Comparison of ENCODE assay signal across 12 mouse cellular contexts in the genomic region with DNA sequence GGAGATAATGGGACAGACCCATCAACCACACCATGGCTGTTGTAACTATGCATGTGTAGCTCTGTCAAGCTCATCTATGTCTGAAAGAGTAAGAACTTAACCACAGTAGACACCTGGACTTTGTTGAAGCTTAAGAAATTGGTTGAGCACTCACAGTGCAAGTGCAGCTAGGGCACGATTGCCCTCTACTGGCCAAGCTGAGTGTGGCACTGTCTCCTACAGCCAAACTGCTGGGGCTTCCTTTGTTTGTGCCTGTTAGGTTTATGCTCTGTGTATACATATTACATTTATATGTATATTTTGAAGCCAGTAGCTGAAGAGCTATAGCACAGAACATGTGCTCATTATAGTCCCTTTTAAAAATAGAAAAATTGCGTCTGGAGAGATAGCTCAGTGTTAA. TPM values are rescaled to one million over a fixed set of nuclear protein-coding genes. Genes with fewer than 3 reads are reported as not detected.
A peak's percentile ranks its signal among the peaks of the same experiment; 100 is the strongest.
DNase-seq lines count a peak whose midpoint lies in the region; ATAC-seq and TF ChIP-seq lines count a peak whose summit lies in the region.
"Not testable (repeated sequence)": the region's sequence is repeated elsewhere in the genome, so short reads cannot be mapped to it uniquely, and the experiment has no call there.
"Had no signal": no experiment of that assay in that cellular context is flagged by ENCODE, and none has a peak within 500 bp of the region (broad histone marks: within the 10 kb centered on the region; RNA-seq: fewer than 3 reads in every experiment).

No protein-coding gene starts in this region.

- peak; percentile 59; the same call in 1 of the 2 replicates for TF ChIP-seq CTCF in bone marrow macrophage, adult 2 months (IDR thresholded peaks at IDR 0.05; ENCODE audit: low read depth, low read length)

- H3K27ac ChIP-seq in bone marrow macrophage, adult 2 months (ENCODE audit: insufficient read depth, low read depth, low read length); embryonic facial prominence, embryonic 11.5 days (replicated peaks; ENCODE audit: low read depth, low read length); hindbrain, embryonic 10.5 days; limb, embryonic 14.5 days (replicated peaks; ENCODE audit: low read depth, low read length); neural tube, embryonic 11.5 days (ENCODE audit: low read depth, low read length): not testable (repeated sequence)

- H3K36me3 ChIP-seq in embryonic facial prominence, embryonic 11.5 days (replicated peaks; ENCODE audit: control insufficient read depth, insufficient read depth, low read depth, low read length); hindbrain, embryonic 10.5 days; limb, embryonic 14.5 days (ENCODE audit: control insufficient read depth, insufficient read depth, low read length); neural tube, embryonic 11.5 days (ENCODE audit: control insufficient read depth, insufficient read depth, low read length): not testable (repeated sequence)

- H3K9ac ChIP-seq in embryonic facial prominence, embryonic 11.5 days (replicated peaks; ENCODE audit: low read length); limb, embryonic 14.5 days (ENCODE audit: low read depth, low read length, severe bottlenecking); neural tube, embryonic 11.5 days (ENCODE audit: low read length): not testable (repeated sequence)

- 12% methylated on average over 2 of the region's 2 CpGs for WGBS in embryonic facial prominence, embryonic 11.5 days
- 22% methylated on average over 2 of the region's 2 CpGs for WGBS in hindbrain, embryonic 10.5 days
- WGBS in limb, embryonic 14.5 days = 15% methylated on average over 2 of the region's 2 CpGs
- 24% methylated on average over 2 of the region's 2 CpGs for WGBS in neural tube, embryonic 11.5 days

- not testable (repeated sequence) for ATAC-seq in embryonic facial prominence, embryonic 11.5 days (replicated peaks; ENCODE audit: insufficient number of reproducible peaks, low FRiP score, low TSS enrichment, low read depth); limb, embryonic 14.5 days (ENCODE audit: low FRiP score, low read depth); neural tube, embryonic 11.5 days (ENCODE audit: insufficient read depth, low FRiP score, low TSS enrichment)

- not testable (repeated sequence) for H3K27me3 ChIP-seq in embryonic facial prominence, embryonic 11.5 days (ENCODE audit: control insufficient read depth, insufficient read depth, low read length); hindbrain, embryonic 10.5 days (ENCODE audit: insufficient read depth, poor library complexity, severe bottlenecking); limb, embryonic 14.5 days (ENCODE audit: control insufficient read depth, insufficient read depth, low read length); neural tube, embryonic 11.5 days (ENCODE audit: control insufficient read depth, insufficient read depth, low read length)

- TF ChIP-seq POLR2A in bone marrow macrophage, adult 2 months (IDR thresholded peaks at IDR 0.05; ENCODE audit: borderline replicate concordance, low read depth, low read length); limb, embryonic 14.5 days (IDR thresholded peaks at IDR 0.05; ENCODE audit: borderline replicate concordance, extremely low read depth, insufficient read depth, insufficient read length): not testable (repeated sequence)

- peak; percentile 47 for DNase-seq in ES-CJ7 (ENCODE audit: low read depth, low spot score)
- peak; percentile 54 for DNase-seq in embryonic facial prominence, embryonic 11.5 days (ENCODE audit: low spot score)
- peak; percentile 56 for DNase-seq in hindbrain, embryonic 10.5 days (ENCODE audit: low spot score)
- peak; percentile 60 to 66 for DNase-seq in kidney, postnatal 4 days
- DNase-seq in limb, embryonic 14.5 days (ENCODE audit: low spot score) = peak; percentile 51
- peak; percentile 45 for DNase-seq in neural tube, embryonic 11.5 days (ENCODE audit: low spot score)
- peak; percentile 34 for DNase-seq in urinary bladder, adult 2 months (ENCODE audit: low spot score)

- H3K4me1 ChIP-seq in bone marrow macrophage, adult 2 months (ENCODE audit: control insufficient read depth, insufficient read depth, low read length); embryonic facial prominence, embryonic 11.5 days (ENCODE audit: control insufficient read depth, insufficient read depth, low read length); hindbrain, embryonic 10.5 days (replicated peaks); limb, embryonic 14.5 days (ENCODE audit: control insufficient read depth, insufficient read depth, low read length); neural tube, embryonic 11.5 days (ENCODE audit: control insufficient read depth, insufficient read depth, low read length): not testable (repeated sequence)

- H3K4me3 ChIP-seq in bone marrow macrophage, adult 2 months (ENCODE audit: insufficient read depth, low read length); embryonic facial prominence, embryonic 11.5 days (ENCODE audit: low read depth, low read length); hindbrain, embryonic 10.5 days; limb, embryonic 14.5 days (replicated peaks; ENCODE audit: low read length); neural tube, embryonic 11.5 days (ENCODE audit: low read depth, low read length): not testable (repeated sequence)

- not testable (repeated sequence) for H3K9me3 ChIP-seq in embryonic facial prominence, embryonic 11.5 days (replicated peaks; ENCODE audit: control insufficient read depth, low read length); hindbrain, embryonic 10.5 days; limb, embryonic 14.5 days (ENCODE audit: control insufficient read depth, low read length); neural tube, embryonic 11.5 days (ENCODE audit: control insufficient read depth, low read length)

- not testable (repeated sequence) for H3K4me2 ChIP-seq in embryonic facial prominence, embryonic 11.5 days (ENCODE audit: low read depth, low read length); limb, embryonic 14.5 days (replicated peaks; ENCODE audit: low read depth, low read length, severe bottlenecking); neural tube, embryonic 11.5 days (ENCODE audit: low read depth)

RNA-seq across cellular contexts. Expression of gene Mup5, which starts 23.8 kb away (rescaled TPM):
- not detected in 2 replicates for polyA plus RNA-seq in bone marrow macrophage, adult 2 months (2012; ENCODE audit: insufficient read depth, insufficient read length, missing spikeins)
- not detected in 2 replicates for polyA plus RNA-seq in embryonic facial prominence, embryonic 11.5 days (2014; fragmentation: Nextera tagmentation; extraction: Ambion mirVana)
- polyA plus RNA-seq in hindbrain, embryonic 10.5 days (2016; fragmentation: Nextera tagmentation; extraction: Ambion mirVana) = not detected in 2 replicates
- not detected in 2 replicates for polyA plus RNA-seq in limb, embryonic 14.5 days (2012; rRNA removed)
- polyA plus RNA-seq in limb, embryonic 14.5 days (2014; fragmentation: Nextera tagmentation; extraction: Ambion mirVana) = not detected in 2 replicates
- not detected in 2 replicates for polyA plus RNA-seq in neural tube, embryonic 11.5 days (2014; fragmentation: Nextera tagmentation; extraction: Ambion mirVana)
- not detected in 2 replicates for polyA plus RNA-seq in urinary bladder, adult 2 months (2012; rRNA removed)
- polyA plus RNA-seq: forebrain, embryonic 12.5 days; liver, embryonic 11.5 days; midbrain, embryonic 13.5 days; stomach, embryonic 16.5 days had no signal

RNA-seq across cellular contexts. Expression of gene Mup19, which starts 29.1 kb away (rescaled TPM):
- polyA plus RNA-seq in bone marrow macrophage, adult 2 months (2012; ENCODE audit: insufficient read depth, insufficient read length, missing spikeins) = not detected in 2 replicates
- polyA plus RNA-seq in embryonic facial prominence, embryonic 11.5 days (2014; fragmentation: Nextera tagmentation; extraction: Ambion mirVana) = not detected in 2 replicates
- polyA plus RNA-seq in hindbrain, embryonic 10.5 days (2016; fragmentation: Nextera tagmentation; extraction: Ambion mirVana) = not detected in 2 replicates
- not detected in 2 replicates for polyA plus RNA-seq in limb, embryonic 14.5 days (2012; rRNA removed)
- 0.41 and 0.57 TPM in 2 replicates for polyA plus RNA-seq in limb, embryonic 14.5 days (2014; fragmentation: Nextera tagmentation; extraction: Ambion mirVana)
- not detected in 2 replicates for polyA plus RNA-seq in neural tube, embryonic 11.5 days (2014; fragmentation: Nextera tagmentation; extraction: Ambion mirVana)
- polyA plus RNA-seq in urinary bladder, adult 2 months (2012; rRNA removed) = not detected in 2 replicates
- polyA plus RNA-seq: forebrain, embryonic 12.5 days; liver, embryonic 11.5 days; midbrain, embryonic 13.5 days; stomach, embryonic 16.5 days had no signal
